Mouse (Mus musculus): ENCODE measurements around the gene Osbpl7.

GRCm38 (mm10) chr11:97065538-97066295 is 15.3 kb downstream of the Osbpl7 start:
- TF ChIP-seq TCF12 (IDR thresholded peaks at IDR 0.05; ENCODE audit: low read depth, low read length) (no peak), CHD1 (IDR thresholded peaks at IDR 0.05; ENCODE audit: low read depth, low read length) (no peak), CTCF (conservative IDR thresholded peaks at IDR 0.05 in 1 of 2, IDR thresholded peaks at IDR 0.05 in 1 of 2; ENCODE audit: low read depth in 2 of 2, low read length in 2 of 2) (no peak), KAT2A (IDR thresholded peaks at IDR 0.05; ENCODE audit: insufficient replicate concordance, low read length) (no peak), POLR2A (IDR thresholded peaks at IDR 0.05; ENCODE audit: low read depth, low read length) (no peak)

Data from CH12.LX (cell line).